Mouse (Mus musculus): Measurements from ENCODE around the gene Tmem190. TPM values are rescaled to one million over a fixed set of nuclear protein-coding genes. Genes with fewer than 3 reads are reported as not detected.

Gene Tmem190
- total and polyA plus RNA-seq, 3 experiments: not detected

DNA sequence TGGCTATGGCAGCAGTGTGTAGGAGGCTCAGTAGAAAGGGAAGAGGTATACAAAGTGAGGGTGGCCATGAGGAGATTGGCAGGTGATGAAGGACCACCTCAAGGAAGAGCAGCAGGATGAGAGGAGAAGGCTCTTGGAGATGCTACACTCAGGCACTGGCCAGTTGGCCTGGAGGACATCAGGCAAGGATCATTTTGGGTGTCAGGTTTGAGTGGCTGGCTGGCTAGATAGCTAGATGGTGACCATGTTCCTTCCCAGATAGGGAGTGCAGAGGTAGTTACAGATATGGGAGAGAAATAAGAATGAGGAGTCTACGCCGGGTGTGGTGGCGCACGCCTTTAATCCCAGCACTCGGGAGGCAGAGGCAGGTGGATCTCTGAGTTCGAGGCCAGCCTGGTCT, 37.9 kb upstream of the Tmem190 start:
- DNase-seq (ENCODE audit: extremely low read depth): no peak
- Histone ChIP-seq H3K4me2 (ENCODE audit: insufficient read depth, low read depth, poor library complexity, severe bottlenecking) (no peak overlapping the region), H3K36me3 (replicated peaks in 1 of 2; ENCODE audit: control insufficient read depth in 1 of 2, insufficient read depth in 1 of 2, low read length in 1 of 2) (peaks cover 34 to 78% of the 10 kb centered on the region in 2 experiments), H3K9me3 (replicated peaks; ENCODE audit: low read length) (no peaks in the 10 kb centered on the region), H3K79me2 (replicated peaks; ENCODE audit: control insufficient read depth, extremely low read depth, insufficient read depth, poor library complexity, severe bottlenecking) (no peaks in the 10 kb centered on the region), H3K4me3 (replicated peaks in 1 of 3; ENCODE audit: low read depth in 2 of 3, low read length in 2 of 3, poor library complexity in 1 of 3) (no peak overlapping the region), H3K27me3 (replicated peaks) (no peaks in the 10 kb centered on the region), H3K9ac (ENCODE audit: insufficient read depth, low read depth) (no peak overlapping the region), H3K4me1 (ENCODE audit: control insufficient read depth in 1 of 2, insufficient read depth in 2 of 2) (peaks cover 5 to 18% of the 10 kb centered on the region in 2 experiments; a peak in 3 of 4 replicates), H3K27ac (ENCODE audit: insufficient read depth, low read depth) (no peak overlapping the region)
- TF ChIP-seq JUN (IDR thresholded peaks at IDR 0.05; ENCODE audit: insufficient read depth, low read depth, low read length) (no peak), MYC (IDR thresholded peaks at IDR 0.05; ENCODE audit: low read depth, low read length) (no peak), POLR2AphosphoS2 (IDR thresholded peaks at IDR 0.05; ENCODE audit: low read depth, low read length) (no peak), CTCF (conservative IDR thresholded peaks at IDR 0.05 in 1 of 2, IDR thresholded peaks at IDR 0.05 in 1 of 2; ENCODE audit: low read depth in 2 of 2, low read length in 2 of 2) (no peak), USF1 (IDR thresholded peaks at IDR 0.05; ENCODE audit: low read depth, low read length) (no peak), POLR2A (IDR thresholded peaks at IDR 0.05; ENCODE audit: low read depth, low read length) (no peak)
- dilution Hi-C loops (cut with MboI; ENCODE audit: extremely low pct_ligation_motif_present, extremely low pct_unique_long_range_greater_than_20kb, low sequenced_read_pairs): no loop called here
- in situ Hi-C loops (cut with MboI; ENCODE audit: low pct_ligation_motif_present, low pct_unique_long_range_greater_than_20kb, low sequenced_read_pairs): loop anchor here (5.0 kb wide), 1 partner anchor 37 kb away; the partner anchor contains the start of genes Il11 and Tmem190

DNA sequence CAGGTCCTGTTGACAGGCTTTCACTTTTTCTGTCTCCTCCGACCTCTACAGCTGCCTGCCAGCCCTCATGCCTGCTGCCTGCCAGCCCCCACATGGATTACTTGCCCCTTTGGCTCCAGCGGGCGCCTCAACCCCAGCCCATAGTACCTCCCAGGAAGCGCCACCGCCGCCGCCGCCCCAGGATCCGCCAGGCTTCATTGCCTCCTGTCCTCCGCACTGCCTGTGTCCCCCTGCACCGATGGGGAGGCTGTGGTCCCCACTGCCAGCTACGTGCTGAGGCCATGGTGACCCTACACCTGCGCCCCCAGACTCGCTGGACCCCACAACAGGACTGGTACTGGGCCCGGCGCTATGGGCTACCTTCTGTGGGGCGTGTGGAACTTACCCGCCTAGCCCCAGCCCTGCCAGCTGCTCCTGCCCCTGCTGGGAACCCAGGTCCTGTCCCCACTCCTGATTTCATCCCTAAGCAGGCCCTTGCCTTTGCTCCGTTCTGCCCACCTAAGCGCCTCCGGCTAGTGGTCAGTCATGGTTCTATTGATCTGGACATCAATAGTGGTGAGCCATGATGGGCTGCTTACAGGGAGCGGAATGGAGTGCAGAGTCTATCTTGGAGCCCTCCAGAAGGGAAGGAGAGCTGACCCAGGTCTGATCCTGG, 36.3 kb upstream of the Tmem190 start:
- in situ Hi-C loops (cut with MboI; ENCODE audit: low pct_ligation_motif_present, low pct_unique_long_range_greater_than_20kb, low sequenced_read_pairs) (loop anchor here (5.0 kb wide), 1 partner anchor 36 kb away; the partner anchor contains the start of genes Il11 and Tmem190), dilution Hi-C loops (cut with MboI; ENCODE audit: extremely low pct_ligation_motif_present, extremely low pct_unique_long_range_greater_than_20kb, low sequenced_read_pairs) (no loop called here)
- DNase-seq (ENCODE audit: extremely low read depth): no peak
- TF ChIP-seq NELFE (IDR thresholded peaks at IDR 0.05; ENCODE audit: low read depth, low read length) (no peak), PAX5 (IDR thresholded peaks at IDR 0.05; ENCODE audit: low read length) (no peak), KAT2A (IDR thresholded peaks at IDR 0.05; ENCODE audit: insufficient replicate concordance, low read length) (no peak), SMC3 (IDR thresholded peaks at IDR 0.05; ENCODE audit: low read depth, low read length) (no peak), NRF1 (IDR thresholded peaks at IDR 0.05; ENCODE audit: low read depth, low read length) (no peak), UBTF (IDR thresholded peaks at IDR 0.05; ENCODE audit: low read depth, low read length) (no peak), MXI1 (IDR thresholded peaks at IDR 0.05; ENCODE audit: low read depth, low read length) (no peak), ELF1 (IDR thresholded peaks at IDR 0.05; ENCODE audit: low read depth, low read length) (no peak), ZKSCAN1 (IDR thresholded peaks at IDR 0.05; ENCODE audit: borderline replicate concordance, low read depth, low read length) (no peak), EP300 (IDR thresholded peaks at IDR 0.05; ENCODE audit: low read length) (no peak), POLR2A (IDR thresholded peaks at IDR 0.05; ENCODE audit: low read depth, low read length) (no peak)
- Histone ChIP-seq H3K9me3 (replicated peaks; ENCODE audit: low read length) (no peaks in the 10 kb centered on the region), H3K4me1 (ENCODE audit: control insufficient read depth in 1 of 2, insufficient read depth in 2 of 2) (peaks cover 3 to 15% of the 10 kb centered on the region in 2 experiments; a peak in 3 of 4 replicates), H3K27me3 (replicated peaks) (no peaks in the 10 kb centered on the region), H3K9ac (ENCODE audit: insufficient read depth, low read depth) (no peak overlapping the region), H3K4me2 (ENCODE audit: insufficient read depth, low read depth, poor library complexity, severe bottlenecking) (no peak overlapping the region), H3K36me3 (replicated peaks in 1 of 2; ENCODE audit: control insufficient read depth in 1 of 2, insufficient read depth in 1 of 2, low read length in 1 of 2) (peaks cover 34 to 86% of the 10 kb centered on the region in 2 experiments), H3K79me2 (replicated peaks; ENCODE audit: control insufficient read depth, extremely low read depth, insufficient read depth, poor library complexity, severe bottlenecking) (no peaks in the 10 kb centered on the region), H3K27ac (ENCODE audit: insufficient read depth, low read depth) (no peak overlapping the region), H3K4me3 (replicated peaks in 1 of 3; ENCODE audit: low read depth in 2 of 3, low read length in 2 of 3, poor library complexity in 1 of 3) (no peak overlapping the region)

Measured in CH12.LX (cell line).